Comparison of ENCODE assay signal across 1 mouse cellular context in the genomic region with DNA sequence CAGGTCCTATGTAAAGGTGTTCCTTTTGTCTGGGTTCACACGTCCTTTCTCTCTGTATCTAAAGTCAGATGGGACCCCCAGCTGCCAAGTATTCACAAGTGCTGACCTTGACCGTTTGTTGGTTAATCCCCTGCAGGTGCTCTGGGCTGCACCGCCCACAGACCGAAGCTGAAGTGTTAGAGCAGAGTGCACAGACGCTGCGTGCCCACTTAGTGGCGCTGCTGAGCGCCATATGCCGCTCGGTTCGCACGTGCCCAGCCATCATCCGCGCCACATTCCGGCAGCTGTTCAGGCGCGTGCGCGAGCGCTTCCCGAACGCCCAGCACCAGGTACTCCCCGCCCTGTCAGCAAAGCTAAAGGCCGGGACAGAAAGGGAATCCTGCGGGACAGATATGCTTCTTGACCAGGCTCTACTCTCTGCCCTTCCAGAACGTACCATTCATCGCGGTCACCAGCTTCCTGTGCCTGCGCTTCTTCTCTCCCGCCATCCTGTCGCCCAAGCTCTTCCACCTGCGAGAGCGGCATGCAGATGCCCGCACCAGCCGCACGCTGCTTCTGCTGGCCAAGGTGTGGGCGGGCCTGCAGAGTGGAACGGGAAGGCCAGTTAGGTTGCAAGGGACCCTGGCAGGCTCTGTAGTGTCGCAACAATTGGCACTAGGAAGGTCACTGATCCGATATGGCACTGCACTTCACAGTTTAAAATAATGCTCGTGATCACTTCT.
TF ChIP-seq lines count a peak whose summit lies in the region.

No protein-coding gene starts in this region.

TF ChIP-seq in MEL, 35 proteins besides CTCF, POLR2A, EP300 and RAD21:
- TF ChIP-seq GATA1 (IDR thresholded peaks at IDR 0.05; ENCODE audit: low read depth, low read length) (no peak), KAT2A (conservative IDR thresholded peaks at IDR 0.05; ENCODE audit: low read depth, low read length) (no peak), ZKSCAN1 (IDR thresholded peaks at IDR 0.05; ENCODE audit: low read depth, low read length) (no peak), MXI1 (IDR thresholded peaks at IDR 0.05; ENCODE audit: low read depth, low read length) (peak; percentile 100), GABPA (IDR thresholded peaks at IDR 0.05; ENCODE audit: low read depth, low read length) (no peak), ETS1 (IDR thresholded peaks at IDR 0.05; ENCODE audit: low read depth, low read length) (no peak; the same call in 1 of the 2 replicates), MAZ (IDR thresholded peaks at IDR 0.05; ENCODE audit: low read depth, low read length) (no peak), BHLHE40 (IDR thresholded peaks at IDR 0.05; ENCODE audit: borderline replicate concordance, low read depth, low read length) (peak; percentile 100), SMC3 (IDR thresholded peaks at IDR 0.05; ENCODE audit: low read depth, low read length) (peak; percentile 88), SIN3A (IDR thresholded peaks at IDR 0.05; ENCODE audit: low read length) (peak; percentile 93), CHD2 (IDR thresholded peaks at IDR 0.05; ENCODE audit: low read length) (no peak), MYC (IDR thresholded peaks at IDR 0.05; ENCODE audit: low read depth, low read length) (peak; percentile 100), POLR2AphosphoS5 (IDR thresholded peaks at IDR 0.05; ENCODE audit: borderline replicate concordance, low read depth, low read length) (no peak), UBTF (IDR thresholded peaks at IDR 0.05; ENCODE audit: borderline replicate concordance, insufficient read depth, low read depth, low read length) (no peak), RCOR1 (IDR thresholded peaks at IDR 0.05; ENCODE audit: low read depth, low read length) (no peak), NELFE (IDR thresholded peaks at IDR 0.05; ENCODE audit: low read depth, low read length) (peak; percentile 42; the same call in 1 of the 2 replicates), USF1 (IDR thresholded peaks at IDR 0.05; ENCODE audit: low read depth, low read length) (peak; percentile 75), ZNF384 (IDR thresholded peaks at IDR 0.05; ENCODE audit: low read depth, low read length) (no peak), NRF1 (IDR thresholded peaks at IDR 0.05; ENCODE audit: insufficient read depth, low read depth, low read length, poor library complexity, severe bottlenecking) (peak; percentile 87), MAX (IDR thresholded peaks at IDR 0.05; ENCODE audit: low read length) (peak; percentile 99), ELF1 (IDR thresholded peaks at IDR 0.05; ENCODE audit: low read depth, low read length) (no peak), USF2 (IDR thresholded peaks at IDR 0.05; ENCODE audit: borderline replicate concordance in 1 of 2, insufficient read depth in 1 of 2, low read depth in 1 of 2, low read length in 2 of 2) (no peak), ZC3H11A (IDR thresholded peaks at IDR 0.05; ENCODE audit: low read depth, low read length) (peak; percentile 70), MAFK (IDR thresholded peaks at IDR 0.05; ENCODE audit: borderline replicate concordance, low read depth, low read length) (no peak), E2F4 (IDR thresholded peaks at IDR 0.05; ENCODE audit: borderline replicate concordance, low read depth, low read length) (no peak), MYB (IDR thresholded peaks at IDR 0.05; ENCODE audit: low read depth, low read length) (no peak), JUND (IDR thresholded peaks at IDR 0.05; ENCODE audit: low read depth, low read length) (no peak), TAL1 (IDR thresholded peaks at IDR 0.05; ENCODE audit: low read length) (no peak), TCF12 (IDR thresholded peaks at IDR 0.05; ENCODE audit: low read depth, low read length) (0 out of 2 replicates have a peak, but pooled peaks have one; percentile 17), TBP (IDR thresholded peaks at IDR 0.05; ENCODE audit: low read depth, low read length) (peak; percentile 20; the same call in 1 of the 2 replicates), CHD1 (IDR thresholded peaks at IDR 0.05; ENCODE audit: low read depth, low read length) (no peak), ZMIZ1 (IDR thresholded peaks at IDR 0.05; ENCODE audit: low read depth, low read length) (no peak), POLR2AphosphoS2 (IDR thresholded peaks at IDR 0.05; ENCODE audit: low read length) (no peak)
